Mouse (Mus musculus) embryonic facial prominence, embryonic 10.5 days (tissue): Measurements from ENCODE around the gene Lsm7. TPM values are rescaled to one million over a fixed set of nuclear protein-coding genes. Genes with fewer than 3 reads are reported as not detected.

ENCODE experiments used
- DNase-seq: peaks from one replicate; pipeline ENCODE4 v3.0.0-alpha.2; 2017; ENCODE audit warnings: low spot score
- H3K27ac ChIP-seq: fragments of 300-500 bp; sonication (generic); replicated peaks from 2 replicates; pipeline ENCODE4 v1.5.1; 2016; ENCODE audit warnings: mild to moderate bottlenecking
- H3K27me3 ChIP-seq: fragments of 300-500 bp; sonication (generic); replicated peaks from 2 replicates; pipeline ENCODE4 v1.6.1; 2016; ENCODE audit warnings: low read depth, mild to moderate bottlenecking; ENCODE audit not compliant: poor library complexity, severe bottlenecking
- H3K36me3 ChIP-seq: fragments of 300-500 bp; sonication (generic); replicated peaks from 2 replicates; pipeline ENCODE4 v1.6.1; 2016; ENCODE audit warnings: mild to moderate bottlenecking, moderate library complexity
- H3K4me1 ChIP-seq: fragments of 300-500 bp; sonication (generic); 2 replicates; pipeline ENCODE4 v1.6.1; 2016
- H3K4me3 ChIP-seq: fragments of 300-500 bp; sonication (generic); 2 replicates; pipeline ENCODE4 v1.5.1; 2016; ENCODE audit warnings: mild to moderate bottlenecking, moderate library complexity
- H3K9me3 ChIP-seq: fragments of 300-500 bp; sonication (generic); 2 replicates; pipeline ENCODE4 v1.6.1; 2016; ENCODE audit warnings: mild to moderate bottlenecking
- WGBS: fragments of 180-500 bp; shearing (Covaris S2); methylation state at CpG from one replicate; pipeline ENCODE4 v1.1.7; 2016; 5-methylcytosine and 5-hydroxymethylcytosine counted together
- polyA plus RNA-seq: library from polyadenylated mRNA; unstranded; fragments of >200 nt; fragmentation: Nextera tagmentation; extraction: Ambion mirVana; gene quantifications from 2 replicates; pipeline ENCODE4 v1.2.1, GENCODE M21; 2016

Gene Lsm7
- polyA plus RNA-seq, 1 experiment from 2014 or later: 364 TPM

DNA sequence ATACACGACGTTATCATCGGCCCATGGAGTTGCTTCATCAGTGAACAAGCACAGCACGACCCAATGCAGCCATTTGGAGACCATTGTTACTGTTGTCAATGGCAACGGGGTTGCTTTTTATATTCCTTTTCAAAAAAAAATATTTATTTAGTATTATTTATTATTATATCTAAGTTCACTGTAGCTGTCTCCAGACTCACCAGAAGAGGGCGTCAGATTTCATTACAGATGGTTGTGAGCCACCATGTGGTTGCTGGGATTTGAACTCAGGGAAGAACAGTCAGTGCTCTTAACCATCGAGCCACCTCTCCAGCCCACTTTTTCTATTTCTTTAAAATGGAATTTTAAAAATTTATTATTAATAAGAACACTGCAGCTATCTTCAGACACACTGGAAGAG lies 40.2 kb downstream of the Lsm7 start:
- Histone ChIP-seq H3K27me3 (peaks cover 34% of the 10 kb centered on the region), H3K4me1 (peaks cover 13% of the 10 kb centered on the region), H3K9me3 (no peaks in the 10 kb centered on the region), H3K36me3 (no peaks in the 10 kb centered on the region), H3K4me3 (no peak overlapping the region), H3K27ac (no peak overlapping the region)
- no peak for DNase-seq
- WGBS: 69% methylated on average over 7 of the region's 7 CpGs

- Histone ChIP-seq H3K36me3 (no peaks in the 10 kb centered on the region), H3K9me3 (no peaks in the 10 kb centered on the region), H3K27ac (no peak within 1 kb of the TSS), H3K4me3 (no peak within 1 kb of the TSS), H3K4me1 (peaks cover 26% of the 10 kb centered on the region), H3K27me3 (peaks cover 49% of the 10 kb centered on the region)
- WGBS: 85% methylated on average over 4 of the region's 4 CpGs
- DNase-seq: no peak
Measured at GRCm38 (mm10) chr10:80813366-80813765, 41.6 kb downstream of the Lsm7 start, which contains the start of gene Jsrp1. Jsrp1 (minus strand) TSS chr10:80813498.

DNA sequence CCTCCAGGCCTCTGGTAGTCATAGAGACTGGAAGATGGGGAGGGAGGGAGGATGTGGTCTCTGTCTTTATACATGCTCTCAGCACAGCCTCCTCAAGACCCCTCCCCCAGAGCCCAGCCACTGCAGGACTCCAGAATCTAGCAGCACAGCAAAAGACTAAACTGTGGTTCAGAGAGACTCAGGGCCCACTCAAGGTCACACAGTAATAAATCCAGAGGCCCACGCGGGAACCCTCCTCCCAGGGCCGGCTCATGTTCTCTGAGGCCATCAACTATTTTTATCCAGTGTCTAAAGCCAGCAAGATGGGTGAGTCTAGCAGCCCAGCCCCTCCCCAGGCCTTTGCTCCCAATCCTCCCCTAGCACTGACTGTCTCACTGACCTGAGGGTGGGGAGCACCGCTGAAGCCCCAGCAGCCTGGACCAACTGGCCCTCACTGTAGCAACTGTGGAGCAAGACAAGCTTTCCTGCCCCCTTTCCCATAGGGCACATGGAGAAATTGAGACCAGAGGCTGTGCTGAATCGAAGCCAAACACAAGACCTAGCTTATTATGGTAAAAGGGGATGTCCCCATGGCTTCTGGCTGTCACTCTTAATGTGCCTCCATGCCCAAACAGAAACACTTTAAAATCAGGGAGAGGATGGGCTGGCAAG lies 42.5 kb downstream of the Lsm7 start:
- Histone ChIP-seq H3K27me3 (peaks cover 57% of the 10 kb centered on the region), H3K4me3 (no peak overlapping the region), H3K27ac (no peak overlapping the region), H3K4me1 (peaks cover 34% of the 10 kb centered on the region), H3K36me3 (no peaks in the 10 kb centered on the region), H3K9me3 (no peaks in the 10 kb centered on the region)
- 64% methylated on average over 5 of the region's 5 CpGs for WGBS
- DNase-seq: no peak

DNA sequence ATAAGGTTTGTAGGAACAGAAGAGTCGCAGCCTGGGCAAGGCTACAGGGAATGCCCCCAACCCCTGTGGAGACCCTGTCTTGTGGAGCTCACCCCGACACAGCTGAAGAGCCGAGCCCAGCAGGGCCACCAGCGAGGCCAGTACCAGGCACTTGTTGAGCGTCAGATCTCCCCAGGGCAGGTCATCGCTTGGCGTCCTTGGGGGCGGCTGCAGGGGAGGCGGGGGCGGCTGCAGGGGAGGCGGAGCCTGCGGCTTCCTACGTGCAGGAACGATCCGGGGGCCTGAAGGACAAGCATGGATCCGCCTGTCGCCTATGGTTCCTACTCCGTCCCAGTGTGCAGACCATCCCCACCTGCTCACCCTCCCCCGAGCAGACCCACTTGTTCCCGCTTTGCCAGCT lies 44.9 kb downstream of the Lsm7 start:
- Histone ChIP-seq H3K4me3 (peak overlapping the region; percentile 40), H3K9me3 (no peaks in the 10 kb centered on the region), H3K27me3 (peaks cover 79% of the 10 kb centered on the region), H3K4me1 (peaks cover 59% of the 10 kb centered on the region), H3K36me3 (peaks cover 20% of the 10 kb centered on the region), H3K27ac (no peak overlapping the region)
- 3% methylated on average over 20 of the region's 20 CpGs for WGBS
- no peak for DNase-seq

DNA sequence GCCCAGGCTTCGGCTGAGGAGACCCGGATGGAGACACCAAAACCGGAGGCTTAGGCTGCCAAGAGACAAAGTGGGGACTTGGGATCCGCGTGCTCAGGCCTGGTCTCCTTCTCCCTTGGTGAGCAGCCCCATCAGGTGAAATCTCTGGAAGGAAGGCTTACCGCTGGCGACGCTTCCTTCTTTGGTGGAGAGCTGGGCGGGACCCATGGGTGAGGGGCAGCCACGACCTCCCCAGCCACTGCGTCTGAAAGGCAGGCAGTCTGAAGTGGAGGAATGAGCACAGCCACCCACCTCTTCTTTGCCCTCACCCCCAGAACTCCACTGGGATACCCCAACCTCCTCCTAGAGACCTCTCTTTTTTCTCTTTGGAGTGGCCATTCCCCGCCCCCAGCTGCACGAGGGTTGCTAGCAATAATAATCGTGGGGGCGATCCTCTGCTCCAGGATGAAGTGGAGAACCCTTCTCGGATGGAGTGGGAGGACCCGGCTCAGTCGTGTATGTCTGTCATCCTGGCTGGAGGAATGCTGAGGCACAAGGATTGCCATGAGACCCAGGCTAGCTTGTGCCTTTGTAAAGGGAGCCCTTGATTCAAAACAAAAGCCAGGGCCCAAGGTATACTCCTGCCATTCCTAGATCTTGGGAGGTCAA lies 45.9 kb downstream of the Lsm7 start:
- no peak for DNase-seq
- H3K27ac ChIP-seq: peak overlapping the region; percentile 63
- peak overlapping the region; percentile 68 for H3K4me3 ChIP-seq
- peaks cover 29% of the 10 kb centered on the region for H3K36me3 ChIP-seq
- peaks cover 67% of the 10 kb centered on the region for H3K4me1 ChIP-seq
- peaks cover 82% of the 10 kb centered on the region for H3K27me3 ChIP-seq
- H3K9me3 ChIP-seq: no peaks in the 10 kb centered on the region
- WGBS: 9% methylated on average over 18 of the region's 18 CpGs

- H3K9me3 ChIP-seq: no peaks in the 10 kb centered on the region
- peak overlapping the region; percentile 68 for H3K4me3 ChIP-seq
- DNase-seq: no peak
- peaks cover 68% of the 10 kb centered on the region for H3K4me1 ChIP-seq
- H3K36me3 ChIP-seq: peaks cover 37% of the 10 kb centered on the region
- H3K27me3 ChIP-seq: peaks cover 80% of the 10 kb centered on the region
- H3K27ac ChIP-seq: peak overlapping the region; percentile 63
- WGBS: 15% methylated on average over 40 of the region's 40 CpGs
Measured at GRCm38 (mm10) chr10:80808099-80808984, 46.7 kb downstream of the Lsm7 start.

DNA sequence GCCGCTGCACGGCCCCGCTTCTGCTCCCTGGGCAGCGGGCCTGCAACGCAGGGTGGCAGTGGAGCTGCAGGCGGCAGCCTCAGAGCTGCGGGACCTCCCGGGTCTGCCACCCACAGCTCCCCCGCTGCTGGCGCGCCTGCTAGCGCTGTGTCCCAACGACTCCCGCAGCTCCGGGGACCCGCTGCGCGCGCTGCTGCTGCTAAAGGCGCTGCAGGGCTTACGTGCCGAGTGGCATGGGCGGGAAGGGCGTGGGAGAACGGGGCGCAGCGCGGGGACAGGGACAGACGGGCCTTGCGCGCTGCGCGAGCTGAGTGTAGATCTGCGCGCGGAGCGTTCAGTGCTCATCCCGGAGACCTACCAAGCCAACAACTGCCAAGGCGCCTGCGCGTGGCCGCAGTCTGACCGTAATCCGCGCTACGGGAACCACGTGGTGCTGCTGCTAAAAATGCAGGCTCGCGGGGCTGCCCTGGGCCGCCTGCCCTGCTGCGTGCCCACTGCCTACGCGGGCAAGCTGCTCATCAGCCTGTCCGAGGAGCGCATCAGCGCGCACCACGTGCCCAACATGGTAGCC lies 47.9 kb downstream of the Lsm7 start:
- peak; percentile 85 for DNase-seq
- Histone ChIP-seq H3K27ac (peak overlapping the region; percentile 85), H3K27me3 (peaks cover 72% of the 10 kb centered on the region), H3K4me3 (peak overlapping the region; percentile 68), H3K9me3 (no peaks in the 10 kb centered on the region), H3K36me3 (peaks cover 49% of the 10 kb centered on the region), H3K4me1 (peaks cover 63% of the 10 kb centered on the region)
- WGBS: 1% methylated on average over 58 of the region's 58 CpGs

GRCm38 (mm10) chr10:80806341-80807056 lies 48.5 kb downstream of the Lsm7 start:
- WGBS: 42% methylated on average over 34 of the region's 34 CpGs
- Histone ChIP-seq H3K4me3 (peak overlapping the region; percentile 68), H3K27ac (peak overlapping the region; percentile 85), H3K36me3 (peaks cover 55% of the 10 kb centered on the region), H3K27me3 (peaks cover 65% of the 10 kb centered on the region), H3K4me1 (peaks cover 63% of the 10 kb centered on the region), H3K9me3 (no peaks in the 10 kb centered on the region)
- DNase-seq: no peak

DNA sequence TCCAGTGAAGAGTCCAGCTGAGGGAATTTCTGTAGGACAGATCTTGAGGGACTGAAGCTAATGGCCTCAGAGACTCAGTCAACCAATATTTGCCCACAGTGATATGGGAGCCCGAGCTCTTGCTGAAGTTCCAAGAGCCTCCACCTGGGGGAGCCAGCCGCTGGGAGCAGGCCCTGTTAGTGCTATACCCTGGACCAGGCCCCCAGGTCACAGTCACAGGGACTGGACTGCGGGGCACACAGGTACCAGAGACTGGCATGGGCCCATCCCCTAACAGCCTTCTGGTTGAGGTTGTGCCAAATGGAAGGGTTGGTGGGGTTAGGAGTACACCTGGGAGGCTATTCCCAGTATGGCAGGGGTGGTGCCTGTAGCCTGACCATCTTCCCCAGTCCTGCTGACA lies 49.1 kb downstream of the Lsm7 start:
- H3K27ac ChIP-seq: no peak overlapping the region
- peaks cover 61% of the 10 kb centered on the region for H3K36me3 ChIP-seq
- WGBS: 25% methylated on average over 3 of the region's 3 CpGs
- H3K4me3 ChIP-seq: peak overlapping the region; percentile 68; the same call in 1 of the 2 replicates
- peaks cover 63% of the 10 kb centered on the region for H3K4me1 ChIP-seq
- no peaks in the 10 kb centered on the region for H3K9me3 ChIP-seq
- H3K27me3 ChIP-seq: peaks cover 59% of the 10 kb centered on the region
- DNase-seq: peak; percentile 83

GRCm38 (mm10) chr10:80805322-80805721 lies 49.7 kb downstream of the Lsm7 start:
- Histone ChIP-seq H3K9me3 (no peaks in the 10 kb centered on the region), H3K4me3 (0 out of 2 replicates have a peak overlapping the region, but pooled peaks have one; percentile 68), H3K4me1 (peaks cover 60% of the 10 kb centered on the region), H3K36me3 (peaks cover 66% of the 10 kb centered on the region), H3K27ac (no peak overlapping the region), H3K27me3 (peaks cover 53% of the 10 kb centered on the region)
- 82% methylated on average over 5 of the region's 5 CpGs for WGBS
- DNase-seq: no peak

GRCm38 (mm10) chr10:80804916-80805315 lies 50.1 kb downstream of the Lsm7 start, which contains the start of gene Amh:
Amh (plus strand) TSS chr10:80805243.
- no peak for DNase-seq
- Histone ChIP-seq H3K9me3 (no peaks in the 10 kb centered on the region), H3K27me3 (peaks cover 49% of the 10 kb centered on the region), H3K36me3 (peaks cover 70% of the 10 kb centered on the region), H3K4me3 (peak within 1 kb of the TSS; percentile 68; the same call in 1 of the 2 replicates), H3K4me1 (peaks cover 60% of the 10 kb centered on the region), H3K27ac (no peak within 1 kb of the TSS)
- WGBS: 75% methylated on average over 6 of the region's 6 CpGs
